Mouse (Mus musculus) embryonic fibroblast, embryonic 13.5 days (primary cell): Measurements from ENCODE around the gene Gm960.

Source experiments
- CTCF ChIP-seq: IDR thresholded peaks from 2 replicates; pipeline ENCODE4 v1.5.1; 2011; ENCODE audit warnings: mild to moderate bottlenecking, control low read depth, low read length, moderate library complexity, borderline replicate concordance; ENCODE audit not compliant: insufficient read depth
- POLR2A ChIP-seq: IDR thresholded peaks from 2 replicates; pipeline ENCODE4 v1.6.1; 2011; ENCODE audit warnings: low read depth, mild to moderate bottlenecking, control low read depth, low read length, moderate library complexity

- no peak for TF ChIP-seq POLR2A
- TF ChIP-seq CTCF = no peak
Measured at GRCm38 (mm10) chr19:4698856-4699255, 388 bp upstream of the Gm960 start.
